Mouse (Mus musculus) cortical plate, adult 2 months (tissue): Measurements from ENCODE around the gene Fam234b.

Experiments used
- CTCF ChIP-seq: fragments of 200-500 bp; IDR thresholded peaks from 2 replicates; pipeline ENCODE4 v1.5.1; 2011; ENCODE audit warnings: mild to moderate bottlenecking, control low read depth, low read length; ENCODE audit not compliant: insufficient read depth; ENCODE audit errors: extremely low read depth
- POLR2A ChIP-seq: fragments of 200-500 bp; IDR thresholded peaks from 2 replicates; pipeline ENCODE4 v1.6.1; 2011; ENCODE audit warnings: mild to moderate bottlenecking, low read length, control low read depth; ENCODE audit not compliant: insufficient read depth; ENCODE audit errors: extremely low read depth

- TF ChIP-seq CTCF (no peak), POLR2A (no peak)
Measured at GRCm38 (mm10) chr6:135149722-135150121, 48.1 kb upstream of the Fam234b start.
